Mouse (Mus musculus): ENCODE measurements around the gene Hoxb3.

Hoxb3 gene

DNA sequence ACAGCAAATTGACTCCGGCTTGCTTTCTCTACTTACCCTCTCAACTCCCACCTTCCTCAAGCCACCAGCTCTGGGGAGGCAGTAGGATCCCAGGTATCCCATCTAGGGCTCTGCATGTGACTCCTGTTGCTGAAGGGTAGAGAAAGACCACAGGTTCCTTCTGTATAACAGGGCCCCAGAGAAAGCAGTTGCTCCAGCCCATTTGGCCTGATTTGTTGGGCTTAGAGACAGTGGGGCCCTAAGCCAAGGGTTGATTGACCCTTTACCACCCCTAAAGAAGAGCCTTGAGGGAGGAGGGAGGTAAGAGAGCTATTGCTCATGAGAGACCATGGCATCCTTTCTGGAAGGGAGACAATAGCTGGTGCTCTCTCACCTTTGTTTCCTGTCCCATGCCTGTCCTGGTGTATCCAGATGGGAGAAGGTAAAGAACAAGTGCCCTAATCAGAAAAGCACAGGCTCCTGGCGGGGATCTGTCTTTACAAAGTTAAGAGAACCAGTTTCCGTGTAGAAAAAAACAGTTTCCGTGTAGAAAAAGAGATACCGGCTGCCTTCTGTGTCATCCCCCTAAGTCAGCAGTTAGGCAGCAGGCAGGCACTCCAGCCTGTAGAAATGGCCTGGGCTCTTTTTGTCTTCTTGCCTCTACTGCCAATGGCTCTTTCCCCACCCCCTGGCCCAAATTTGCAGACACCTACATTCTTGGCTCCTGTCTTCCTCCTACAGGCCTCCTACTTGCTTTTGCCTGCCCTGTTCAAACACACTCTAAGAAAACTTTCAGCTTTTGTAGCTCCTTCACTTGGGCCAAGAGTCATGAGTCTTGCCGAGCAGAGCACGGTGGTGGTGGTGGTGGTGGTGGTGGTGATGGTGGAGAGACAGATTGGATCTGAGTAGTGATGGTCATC is 16.1 kb downstream of the Hoxb3 start:
- no peak for DNase-seq (ENCODE audit: low spot score)

DNA sequence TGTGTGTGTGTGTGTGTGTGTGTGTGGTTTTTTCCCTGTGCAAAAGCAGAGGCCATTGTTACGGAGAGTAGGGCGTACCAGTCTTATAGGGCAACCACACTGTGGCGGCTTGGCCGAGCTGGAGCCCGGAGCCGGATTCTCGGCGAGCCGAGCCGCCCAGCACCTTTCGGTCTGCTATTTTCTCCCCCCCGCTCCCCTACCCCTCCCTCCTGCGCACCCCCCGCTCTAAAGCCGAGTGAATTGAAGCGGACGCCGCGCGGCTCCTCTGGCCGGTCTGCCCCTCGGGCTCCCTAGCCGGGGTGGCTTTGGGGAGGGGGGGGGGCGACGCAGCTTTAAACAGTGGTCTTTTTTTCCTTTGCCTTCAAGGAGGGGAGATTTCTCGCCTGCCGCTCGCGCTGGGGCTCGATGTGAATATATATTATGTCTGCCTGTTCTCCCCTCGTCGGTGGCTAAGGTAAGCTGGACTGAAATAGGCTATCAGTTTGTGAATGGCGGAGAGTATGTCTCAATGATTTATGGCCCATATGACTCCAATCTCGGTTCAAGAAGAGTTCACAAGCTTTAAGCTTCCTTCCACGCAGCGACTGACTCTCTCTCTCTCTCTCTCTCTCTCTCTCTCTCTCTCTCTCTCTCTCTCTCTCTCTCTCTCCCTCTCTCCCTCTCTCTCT is 17.7 kb downstream of the Hoxb3 start:
- no peak for DNase-seq (ENCODE audit: low spot score)

DNA sequence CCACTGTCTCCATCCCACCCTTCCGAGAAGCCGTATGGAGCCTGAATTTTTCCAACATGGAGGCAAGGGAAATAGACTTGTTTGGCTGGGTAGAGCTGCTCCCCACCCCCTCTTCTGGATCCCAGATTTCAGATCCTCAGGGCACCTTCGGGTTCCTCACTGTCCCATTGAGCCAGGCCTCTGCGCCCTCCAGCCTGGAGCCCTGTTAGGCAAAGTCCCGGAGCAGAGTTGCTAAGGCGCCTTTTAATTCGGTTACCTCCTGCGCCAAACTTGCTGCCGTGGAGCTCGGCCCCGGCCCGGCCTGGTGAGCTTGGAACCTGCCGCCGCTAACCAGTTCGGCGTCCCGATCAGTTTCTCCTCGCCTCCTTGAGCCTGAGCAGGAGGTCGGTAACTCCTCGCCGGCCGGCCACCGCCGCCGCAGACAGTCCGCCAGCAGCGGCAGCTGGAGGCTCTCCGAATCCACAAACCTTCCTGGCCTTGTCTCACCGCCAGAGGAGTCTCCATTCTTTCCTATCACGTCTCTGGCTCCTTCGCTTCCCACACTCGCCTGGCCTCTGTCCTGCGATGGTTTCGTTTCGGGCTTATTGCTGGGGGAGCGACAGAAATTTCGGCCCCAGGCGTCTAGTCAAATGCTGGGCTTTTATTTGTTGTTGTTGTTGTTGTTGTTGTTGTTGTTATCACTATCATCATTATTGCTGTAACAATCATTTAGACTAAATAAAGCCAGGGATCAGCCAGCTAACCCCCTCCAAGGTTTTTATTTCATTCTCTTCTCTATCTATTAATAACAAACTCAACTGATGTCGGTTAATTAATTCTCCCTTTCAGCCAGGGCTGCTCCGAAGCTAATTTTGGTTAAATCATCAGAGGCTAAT is 18.8 kb downstream of the Hoxb3 start:
- no peak for DNase-seq (ENCODE audit: low spot score)

DNA sequence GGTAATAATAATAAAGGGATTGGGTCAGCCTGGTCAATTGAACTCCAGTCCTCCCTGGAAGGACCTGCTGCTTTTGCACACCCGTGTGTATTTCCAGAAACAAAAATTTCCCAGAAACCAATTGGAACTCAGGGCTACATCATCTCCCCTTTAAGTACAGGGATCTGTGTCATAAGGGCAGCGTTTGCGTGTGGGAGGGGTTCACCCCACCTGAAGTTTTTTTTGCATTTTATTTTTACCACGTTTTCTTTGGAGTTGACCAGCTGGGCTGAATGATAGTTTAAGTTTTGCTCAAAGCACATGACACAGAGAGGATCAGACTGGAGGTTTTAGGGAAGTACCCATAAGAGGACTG is 19.4 kb downstream of the Hoxb3 start:
- no peak for DNase-seq (ENCODE audit: low spot score)

DNA sequence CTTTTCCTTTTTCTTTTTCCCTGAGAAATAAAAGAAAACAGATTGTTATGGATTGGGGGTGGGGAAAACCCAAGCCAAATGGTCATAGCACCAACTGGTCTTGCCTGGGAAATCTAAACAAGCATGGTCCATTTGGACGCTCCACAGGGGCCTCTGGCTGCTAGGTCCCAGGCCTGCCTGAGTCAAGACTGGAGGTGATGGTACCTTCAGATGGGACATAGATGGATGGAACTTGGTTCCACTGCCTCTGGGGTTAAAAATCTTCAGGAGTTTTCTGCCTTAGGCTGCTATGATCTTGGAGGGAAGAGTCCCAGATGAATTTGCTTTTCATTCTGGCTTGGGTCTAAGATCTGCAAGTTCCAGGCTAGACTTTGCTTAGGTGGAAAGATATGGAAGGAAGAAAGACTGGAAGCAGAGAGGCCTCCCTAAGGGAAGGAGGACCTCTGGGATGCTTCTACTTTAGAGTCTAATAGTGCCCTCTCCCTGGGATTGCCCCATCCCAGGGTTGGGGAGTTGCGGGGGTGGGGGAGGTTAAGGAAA is 20.1 kb downstream of the Hoxb3 start:
- no peak for DNase-seq (ENCODE audit: low spot score)

DNA sequence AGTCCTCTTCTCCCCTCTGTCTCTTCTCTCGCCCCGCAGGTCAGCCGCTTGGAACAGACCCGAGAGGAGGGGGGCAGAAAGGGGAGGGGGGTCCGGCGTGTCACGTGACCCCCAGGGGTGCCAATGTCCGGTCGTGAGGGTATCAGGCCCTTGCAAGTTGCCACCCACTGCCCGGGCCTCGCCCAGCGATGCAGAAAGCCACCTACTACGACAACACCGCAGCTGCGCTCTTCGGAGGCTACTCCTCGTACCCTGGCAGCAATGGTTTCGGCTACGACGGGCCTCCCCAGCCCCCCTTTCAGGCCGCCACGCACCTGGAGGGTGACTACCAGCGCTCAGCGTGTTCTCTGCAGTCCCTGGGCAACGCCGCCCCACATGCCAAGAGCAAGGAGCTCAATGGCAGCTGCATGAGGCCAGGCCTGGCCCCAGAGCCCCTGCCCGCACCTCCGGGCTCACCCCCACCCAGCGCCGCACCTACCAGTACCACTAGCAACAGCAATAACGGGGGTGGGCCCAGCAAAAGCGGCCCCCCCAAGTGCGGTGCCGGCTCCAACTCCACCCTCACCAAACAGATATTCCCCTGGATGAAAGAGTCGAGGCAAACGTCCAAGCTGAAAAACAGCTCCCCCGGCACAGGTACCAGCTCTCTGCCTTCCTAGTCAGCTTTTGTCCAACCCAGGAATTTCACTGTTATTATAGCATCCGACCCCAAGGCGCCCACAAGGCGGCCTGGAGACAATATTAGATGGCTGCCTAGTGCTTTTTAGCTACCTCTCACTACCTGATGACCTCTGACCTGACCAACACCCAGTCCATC is 21.1 kb downstream of the Hoxb3 start:
- no peak for DNase-seq (ENCODE audit: low spot score)

DNA sequence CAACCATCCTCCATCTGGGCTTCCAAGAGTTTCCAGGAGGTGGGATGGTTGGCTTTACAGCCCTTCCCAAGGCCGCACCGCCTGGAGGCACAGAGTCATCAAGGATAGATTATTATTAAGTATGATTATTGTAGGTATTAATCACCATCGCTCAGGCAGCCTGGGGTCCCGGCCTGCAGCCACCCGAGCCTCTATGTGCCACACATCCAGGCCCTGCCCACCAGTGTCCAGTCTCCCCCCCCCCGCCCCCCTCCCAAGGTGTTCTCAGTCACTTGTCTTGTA is 21.7 kb downstream of the Hoxb3 start:
- DNase-seq (ENCODE audit: low spot score): no peak

DNA sequence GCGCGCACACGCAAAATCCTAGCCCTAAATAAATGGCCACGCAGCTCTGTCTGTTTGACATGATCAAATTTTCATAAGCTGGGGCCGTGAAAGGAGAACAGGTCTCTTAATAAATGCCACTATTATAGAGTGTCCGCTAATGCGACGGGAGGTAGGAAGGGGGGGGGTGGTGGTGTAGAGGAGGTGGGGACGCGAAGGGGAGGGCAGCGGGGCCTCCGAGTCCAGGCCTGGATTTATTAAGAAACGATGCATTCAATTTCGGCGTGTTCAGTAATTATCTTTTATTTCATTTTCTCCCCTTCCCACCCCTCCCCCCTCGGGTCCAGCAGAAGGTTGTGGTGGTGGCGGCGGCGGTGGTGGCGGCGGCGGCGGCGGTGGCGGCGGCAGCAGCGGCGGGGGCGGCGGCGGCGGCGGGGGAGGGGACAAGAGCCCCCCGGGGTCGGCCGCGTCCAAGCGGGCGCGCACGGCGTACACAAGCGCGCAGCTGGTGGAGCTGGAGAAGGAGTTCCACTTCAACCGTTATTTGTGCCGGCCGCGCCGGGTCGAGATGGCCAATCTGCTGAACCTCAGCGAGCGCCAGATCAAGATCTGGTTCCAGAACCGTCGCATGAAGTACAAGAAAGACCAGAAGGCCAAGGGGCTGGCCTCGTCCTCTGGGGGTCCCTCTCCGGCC is 22.2 kb downstream of the Hoxb3 start:
- no peak for DNase-seq (ENCODE audit: low spot score)

DNA sequence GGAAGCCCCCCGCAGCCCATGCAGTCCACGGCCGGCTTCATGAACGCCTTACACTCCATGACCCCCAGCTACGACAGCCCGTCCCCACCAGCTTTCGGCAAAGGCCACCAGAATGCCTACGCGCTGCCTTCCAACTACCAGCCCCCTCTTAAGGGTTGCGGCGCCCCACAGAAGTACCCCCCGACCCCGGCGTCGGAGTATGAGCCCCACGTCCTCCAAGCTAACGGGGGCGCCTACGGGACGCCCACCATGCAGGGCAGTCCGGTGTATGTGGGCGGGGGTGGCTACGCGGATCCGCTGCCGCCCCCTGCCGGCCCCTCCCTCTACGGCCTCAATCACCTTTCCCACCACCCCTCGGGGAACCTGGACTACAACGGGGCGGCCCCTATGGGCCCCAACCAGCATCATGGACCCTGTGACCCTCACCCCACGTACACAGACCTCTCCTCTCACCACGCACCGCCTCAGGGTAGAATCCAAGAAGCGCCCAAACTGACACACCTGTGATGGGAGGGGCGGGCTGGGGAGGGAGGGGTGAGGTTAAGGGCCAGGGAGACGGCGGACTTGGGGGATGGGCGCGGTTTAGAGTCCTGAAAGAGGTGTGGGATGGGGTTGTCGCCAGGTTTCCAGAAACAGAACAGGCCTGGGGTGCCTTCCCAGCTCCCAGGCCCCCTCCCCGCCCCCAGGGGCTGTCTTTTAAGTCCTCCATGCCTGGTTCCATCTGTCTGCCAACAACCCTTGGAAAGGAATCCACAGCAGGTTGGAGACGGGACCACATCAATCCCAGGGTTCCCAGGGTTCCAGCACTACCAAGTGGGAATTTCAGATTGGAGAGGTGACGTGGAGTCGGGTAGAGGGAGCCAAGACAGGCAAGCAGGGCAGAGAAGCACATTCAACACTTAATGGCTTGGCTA is 23.0 kb downstream of the Hoxb3 start:
- no peak for DNase-seq (ENCODE audit: low spot score)

DNA sequence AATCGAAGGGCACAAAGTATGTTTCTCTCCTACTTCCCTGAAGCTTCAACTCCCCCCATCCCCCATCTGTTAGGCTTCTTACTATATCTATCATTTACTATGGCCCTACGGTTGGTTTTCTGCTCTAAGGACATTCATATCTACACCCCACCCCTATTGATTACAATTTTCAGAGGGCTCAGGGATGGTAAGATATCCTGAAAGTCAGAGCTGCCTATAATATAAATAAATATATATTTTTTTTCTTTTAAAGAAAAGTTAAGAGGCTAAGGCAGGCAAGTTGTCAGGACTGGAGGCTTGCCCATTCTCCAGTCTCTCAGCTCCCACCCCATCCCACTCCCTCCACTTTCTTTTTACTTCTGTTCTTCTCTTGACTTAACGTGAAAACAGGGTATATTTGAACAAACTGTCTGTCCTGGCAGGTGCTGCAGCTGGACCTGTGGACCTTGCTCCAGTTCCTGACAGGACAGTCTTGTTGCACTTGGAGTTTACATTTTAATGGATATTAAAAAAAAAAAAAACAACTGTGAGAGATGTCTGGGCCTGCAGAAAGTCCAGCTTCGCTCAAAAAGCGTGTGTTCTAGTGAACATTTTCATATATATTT is 23.9 kb downstream of the Hoxb3 start:
- no peak for DNase-seq (ENCODE audit: low spot score)

DNA sequence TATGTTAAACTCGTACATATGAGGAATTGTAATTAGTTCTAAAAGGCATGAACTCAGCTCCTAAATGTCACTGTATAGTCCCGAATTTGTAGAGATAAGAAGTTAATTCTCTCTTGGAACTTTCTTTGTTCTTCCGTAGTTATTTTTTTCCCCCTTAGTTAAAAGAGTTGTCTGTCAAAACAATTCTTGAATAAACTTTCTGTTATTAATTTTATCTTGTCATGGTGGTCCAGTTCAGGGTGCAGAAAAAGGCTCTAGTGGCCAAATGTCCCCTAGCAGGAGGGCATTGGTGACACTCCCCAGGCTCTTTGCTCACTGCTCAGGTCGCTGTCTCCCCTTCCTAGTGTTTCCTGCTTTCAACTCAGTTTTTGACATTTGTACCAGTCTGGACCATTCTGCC is 24.6 kb downstream of the Hoxb3 start:
- no peak for DNase-seq (ENCODE audit: low spot score)

DNA sequence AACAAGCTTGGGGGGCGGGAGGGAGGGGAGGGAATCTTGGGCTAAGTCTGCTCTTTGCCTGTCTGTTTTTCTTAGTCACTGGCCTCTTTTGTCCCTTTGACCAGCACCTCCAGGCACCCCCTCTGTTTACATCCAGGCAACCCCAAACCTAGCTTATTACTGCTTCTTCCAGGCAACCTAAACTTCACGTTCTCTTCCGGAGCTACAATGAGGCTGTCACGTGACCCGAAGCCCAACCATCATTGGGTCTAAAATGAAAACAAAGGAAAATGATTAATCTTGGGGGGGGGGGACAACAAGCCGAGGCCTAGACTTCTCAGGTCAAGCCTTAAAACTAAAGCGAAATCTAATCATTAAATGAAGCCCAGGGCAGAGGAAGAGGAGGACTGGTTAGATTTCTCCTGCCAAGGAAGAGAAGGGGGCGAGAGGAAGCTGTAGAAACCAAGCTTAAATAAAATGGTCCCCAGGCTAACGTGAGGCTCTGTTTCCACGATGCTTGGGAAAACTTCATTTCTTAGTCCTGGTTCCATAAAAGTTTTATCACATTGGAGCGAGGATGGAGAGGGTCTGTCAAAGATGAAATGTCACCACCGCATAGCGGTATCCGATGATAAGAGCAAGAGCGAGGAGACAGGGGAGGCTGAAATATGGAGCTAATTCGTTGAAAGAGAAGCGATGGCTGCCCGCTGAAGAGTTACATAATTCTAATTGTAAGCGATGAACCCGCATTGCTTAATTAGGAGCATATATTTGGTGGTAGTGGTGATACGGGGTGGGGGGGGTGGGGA is 25.2 kb downstream of the Hoxb3 start:
- DNase-seq (ENCODE audit: low spot score): no peak

DNA sequence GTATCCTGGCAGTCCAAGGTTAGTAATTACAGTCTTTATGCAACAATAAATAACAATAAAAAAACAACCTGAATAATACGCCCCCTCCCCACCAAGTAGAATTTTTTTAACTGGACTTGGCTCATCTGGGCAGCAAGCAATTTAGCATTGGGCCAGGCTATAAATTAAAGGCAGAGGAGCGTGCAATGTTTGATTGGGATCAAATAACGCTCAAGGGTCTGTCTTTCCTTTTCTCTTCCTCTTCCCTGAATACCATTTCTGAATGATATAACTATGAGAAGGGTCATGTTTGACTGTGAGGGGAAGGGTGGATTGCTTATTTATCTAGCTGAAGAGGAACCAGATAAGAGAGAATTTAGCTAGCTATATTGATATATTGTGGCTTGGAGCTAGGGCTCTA is 25.9 kb downstream of the Hoxb3 start:
- no peak for DNase-seq (ENCODE audit: low spot score)

DNA sequence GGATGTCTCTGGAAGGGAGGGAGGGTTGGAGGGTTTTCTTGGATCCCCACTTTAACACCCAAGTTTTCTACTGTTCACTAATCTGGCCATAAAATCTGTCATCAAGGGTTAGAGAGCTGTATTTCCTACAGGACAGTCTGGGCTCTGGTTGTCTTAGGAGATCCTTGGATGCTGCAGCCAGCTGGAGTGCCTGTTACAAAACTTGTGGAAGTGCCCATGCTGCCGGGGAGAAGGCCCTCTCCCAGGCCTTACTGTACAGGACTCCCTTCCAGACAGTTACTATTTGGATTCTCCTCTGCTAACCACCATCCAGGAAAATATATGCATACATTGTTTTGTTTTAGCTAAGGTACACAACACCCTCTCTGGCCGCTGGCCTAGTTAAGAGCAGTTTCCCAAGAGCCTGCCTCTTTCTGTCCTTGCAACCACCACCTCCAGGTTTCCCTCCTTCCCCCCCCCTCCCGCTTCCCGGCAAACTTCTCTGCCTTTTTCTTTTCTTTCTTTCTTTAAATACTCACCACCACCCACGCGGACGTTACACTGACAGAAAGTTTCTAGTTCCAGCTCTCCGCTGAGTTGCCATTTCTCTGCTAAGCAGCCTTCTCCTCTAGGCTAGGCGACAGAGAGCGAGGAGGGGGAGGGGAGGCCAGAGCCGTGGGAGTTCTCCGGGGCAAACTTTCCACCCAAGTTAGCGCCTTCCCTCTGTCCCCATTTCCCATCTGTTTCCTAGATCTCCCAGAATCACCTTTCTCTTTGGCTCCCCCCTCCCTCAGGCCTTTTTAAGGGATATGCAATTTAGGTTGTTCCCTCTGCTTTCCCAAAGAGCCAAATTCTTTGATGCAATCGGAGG is 26.6 kb downstream of the Hoxb3 start:
- DNase-seq (ENCODE audit: low spot score): no peak

DNA sequence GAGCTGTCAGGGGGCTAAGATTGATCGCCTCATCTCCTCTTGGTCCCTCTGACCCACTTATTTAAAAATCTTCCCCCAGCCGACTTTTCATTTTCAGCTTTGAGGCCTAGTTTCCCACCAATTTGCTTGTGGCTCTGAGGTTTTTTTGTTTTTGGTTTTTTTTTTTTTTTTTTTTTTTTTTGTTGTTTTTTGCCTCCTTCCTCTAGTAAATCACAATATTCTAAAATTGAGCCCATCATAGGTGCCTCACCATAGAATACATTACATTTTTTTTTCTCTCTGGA is 27.2 kb downstream of the Hoxb3 start, which contains the start of gene Hoxb2:
Gene Hoxb2 (plus strand): TSS at position 185 of the 284 bp plus-strand sequence.
- DNase-seq (ENCODE audit: low spot score): no peak

DNA sequence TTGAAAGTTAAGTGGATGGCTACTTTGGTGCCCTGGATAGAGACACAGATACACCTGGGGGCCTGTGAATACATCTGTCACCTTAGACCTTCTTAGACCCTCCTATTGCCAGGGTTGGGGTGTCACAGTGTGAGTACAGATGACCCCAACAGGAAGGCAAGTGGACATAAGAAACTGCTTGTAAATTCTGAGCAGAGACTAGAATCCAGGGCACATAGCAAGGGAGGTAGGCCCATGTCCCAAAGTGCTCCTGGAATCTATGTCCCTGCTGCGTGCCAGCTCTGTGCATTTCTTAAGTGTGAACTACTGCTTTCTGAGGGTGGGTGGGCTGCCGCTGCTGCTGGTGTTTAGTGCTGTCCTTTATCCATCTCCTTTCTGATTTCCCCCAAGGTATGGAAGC is 27.7 kb downstream of the Hoxb3 start:
- no peak for DNase-seq (ENCODE audit: low spot score)

DNA sequence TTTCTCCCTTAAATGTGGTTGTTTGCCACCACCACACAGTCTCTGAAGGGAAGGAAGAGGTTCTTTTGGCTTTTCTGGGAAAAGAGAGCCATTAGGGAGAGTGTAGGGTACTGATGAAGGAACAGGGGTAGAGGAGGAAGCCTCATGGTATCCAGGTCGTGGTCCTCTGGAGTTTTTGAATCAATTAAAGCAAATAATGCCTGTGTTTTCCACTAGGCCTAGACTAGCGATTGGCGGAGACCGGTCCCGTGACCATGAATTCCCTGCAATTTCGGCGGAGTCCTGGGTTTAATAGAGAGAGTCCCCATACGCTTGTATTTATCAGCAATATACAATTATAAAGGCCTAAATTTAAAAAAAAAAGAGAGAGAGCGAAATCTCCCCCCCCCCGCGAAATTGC is 28.2 kb downstream of the Hoxb3 start:
- no peak for DNase-seq (ENCODE audit: low spot score)

DNA sequence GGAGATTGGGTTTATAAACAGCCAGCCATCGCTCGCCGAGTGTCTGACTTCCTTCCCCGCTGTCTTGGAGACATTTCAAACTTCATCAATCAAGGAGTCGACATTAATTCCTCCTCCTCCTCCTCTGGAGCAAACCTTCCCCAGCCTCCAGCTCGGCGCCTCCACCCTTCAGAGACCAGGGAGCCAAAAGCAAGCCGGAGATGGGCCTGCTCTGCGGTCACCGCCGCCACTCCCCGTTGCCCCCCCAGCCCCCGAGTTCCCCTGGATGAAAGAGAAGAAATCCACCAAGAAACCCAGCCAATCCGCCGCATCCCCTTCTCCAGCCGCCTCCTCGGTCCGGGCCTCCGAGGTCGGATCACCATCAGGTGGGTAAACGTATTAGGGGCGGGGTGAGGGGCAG is 28.7 kb downstream of the Hoxb3 start:
- peak; percentile 46 for DNase-seq (ENCODE audit: low spot score)

Measured in urinary bladder, postnatal 14 days (tissue).